Mouse (Mus musculus) lung, adult 18-20 months (tissue): ENCODE measurements at regions not wholly inside any gene's neighbourhood (a gene's known extent, or its start where the extent isn't known, plus 50 kb on each side); places are given as distances from the start of the nearest gene placed in this dataset.

ENCODE experiments used
- DNase-seq, 2 experiments: peaks; one replicate each; pipeline ENCODE4 v3.0.0; 2022; ENCODE audit warnings: mixed read lengths in 2 of 2

- no peak for DNase-seq
Observed at GRCm38 (mm10) chr12:32653096-32653495, 166.2 kb upstream of the Nampt start.

GRCm38 (mm10) chr12:32656194-32656593, 163.2 kb upstream of the Nampt start:
- no peak for DNase-seq

GRCm38 (mm10) chr12:32661782-32662413, 157.4 kb upstream of the Nampt start:
- peak; percentile 15 to 33 for DNase-seq

DNA sequence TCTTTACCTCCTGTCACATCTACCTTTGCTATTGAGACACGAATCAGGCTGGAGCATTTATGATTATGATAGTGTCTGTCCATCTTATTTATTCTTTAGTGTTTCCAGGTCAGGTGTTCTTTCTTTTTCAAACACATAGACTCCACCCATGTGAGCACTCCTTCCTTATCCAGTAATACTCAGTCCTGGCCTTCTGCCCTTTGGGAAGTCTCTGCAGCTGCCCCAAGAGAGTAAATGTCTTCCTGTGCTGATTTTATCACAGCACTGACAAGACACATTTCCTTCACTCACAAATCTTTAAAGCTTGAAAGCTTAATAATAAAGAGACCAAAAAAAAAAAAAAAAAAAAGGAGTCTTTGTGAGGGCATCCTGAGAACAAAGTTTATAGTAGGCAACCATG, 153.3 kb upstream of the Nampt start:
- peak in 1 of 2 experiments; percentile 22 for DNase-seq

- no peak for DNase-seq
Observed at GRCm38 (mm10) chr12:32677908-32678307, 141.4 kb upstream of the Nampt start.

DNA sequence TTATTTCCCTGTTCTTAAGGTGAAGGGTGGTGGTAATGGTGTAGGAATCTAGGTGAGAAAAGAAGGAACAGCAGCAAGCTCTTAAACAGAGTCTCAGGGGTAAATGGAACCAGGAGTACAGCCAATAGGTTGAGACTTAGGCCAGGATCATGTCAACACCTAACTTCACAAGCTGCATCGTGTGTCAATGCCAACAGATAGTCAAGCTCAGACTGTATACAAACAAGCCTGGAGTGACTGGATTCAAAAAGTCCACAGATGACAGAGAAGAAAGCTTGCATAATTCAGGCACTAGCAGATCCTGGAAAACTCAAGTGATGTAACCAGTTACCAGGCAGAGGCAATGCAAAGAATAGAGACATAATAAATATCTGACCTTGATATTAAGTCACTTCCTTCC, 140.6 kb upstream of the Nampt start:
- no peak for DNase-seq

- DNase-seq = no peak
Observed at GRCm38 (mm10) chr12:32681910-32682309, 137.4 kb upstream of the Nampt start.

DNA sequence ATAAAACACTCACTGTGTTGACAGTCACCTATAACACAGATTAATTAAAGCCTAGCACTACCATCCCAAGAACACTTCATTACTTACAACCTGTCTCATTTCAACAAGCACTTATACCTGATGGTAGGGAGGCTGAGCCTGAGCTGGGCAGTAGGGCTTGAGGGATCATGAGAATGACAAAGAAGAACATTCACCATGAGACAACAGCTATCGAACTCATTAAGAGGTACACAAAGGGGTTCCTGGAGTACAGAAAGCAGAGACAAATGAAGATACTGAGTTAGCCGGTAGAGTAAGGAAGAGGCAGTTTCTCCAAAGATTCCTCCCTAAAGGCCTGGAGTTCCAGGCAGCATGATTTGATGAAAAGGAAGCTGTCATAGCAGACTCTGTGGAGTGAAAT, 136.0 kb upstream of the Nampt start:
- DNase-seq = no peak

DNA sequence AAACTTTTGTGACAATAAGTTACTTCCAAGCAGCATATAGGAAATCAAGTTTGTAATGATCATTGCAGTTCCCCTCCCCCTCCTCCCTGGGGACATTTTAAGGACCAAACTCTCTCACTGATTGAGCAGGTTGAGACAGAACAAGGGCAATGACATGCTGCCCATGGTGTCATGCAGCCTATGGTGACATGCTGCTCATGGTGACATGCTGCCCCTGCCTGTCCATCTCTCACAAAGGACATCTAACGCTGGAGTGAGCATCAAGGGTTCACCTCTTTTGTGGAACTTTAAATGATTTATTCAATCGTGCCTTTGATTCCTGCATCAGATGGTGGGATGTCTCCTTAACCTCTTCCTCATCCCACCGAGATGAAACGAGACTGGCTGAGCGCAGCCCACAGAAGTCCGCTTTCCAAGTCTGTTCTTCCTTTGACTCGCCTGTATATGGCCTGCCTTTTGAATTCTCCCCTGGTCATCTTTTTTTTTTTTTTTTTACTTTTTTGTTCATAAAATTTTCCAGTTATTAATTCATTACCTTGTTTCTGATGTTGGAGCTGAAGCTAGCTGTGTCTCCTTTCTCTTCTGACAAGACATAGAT, 133.5 kb upstream of the Nampt start:
- DNase-seq = no peak

GRCm38 (mm10) chr12:32689361-32689760, 130.0 kb upstream of the Nampt start:
- peak; percentile 26 to 35 for DNase-seq

DNA sequence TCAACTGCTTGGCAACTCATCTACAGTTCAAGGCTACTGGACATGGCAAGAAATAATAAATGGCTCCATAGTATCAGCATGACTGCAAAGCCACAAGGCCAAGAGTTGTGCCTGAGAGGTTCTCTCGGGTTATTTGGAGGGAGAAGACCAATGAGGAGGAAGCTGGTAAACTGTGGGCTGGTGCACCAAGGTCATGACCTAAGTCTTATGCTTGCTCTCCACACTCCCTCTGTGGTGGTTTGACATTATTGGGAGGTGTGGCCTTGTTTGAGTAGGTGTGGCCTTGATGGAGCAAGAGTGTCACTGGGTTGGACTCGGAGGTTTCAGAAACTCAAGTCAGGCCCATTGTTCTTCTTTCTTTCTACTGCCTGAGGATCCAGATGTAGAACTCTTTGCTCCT, 129.2 kb upstream of the Nampt start:
- no peak for DNase-seq

DNA sequence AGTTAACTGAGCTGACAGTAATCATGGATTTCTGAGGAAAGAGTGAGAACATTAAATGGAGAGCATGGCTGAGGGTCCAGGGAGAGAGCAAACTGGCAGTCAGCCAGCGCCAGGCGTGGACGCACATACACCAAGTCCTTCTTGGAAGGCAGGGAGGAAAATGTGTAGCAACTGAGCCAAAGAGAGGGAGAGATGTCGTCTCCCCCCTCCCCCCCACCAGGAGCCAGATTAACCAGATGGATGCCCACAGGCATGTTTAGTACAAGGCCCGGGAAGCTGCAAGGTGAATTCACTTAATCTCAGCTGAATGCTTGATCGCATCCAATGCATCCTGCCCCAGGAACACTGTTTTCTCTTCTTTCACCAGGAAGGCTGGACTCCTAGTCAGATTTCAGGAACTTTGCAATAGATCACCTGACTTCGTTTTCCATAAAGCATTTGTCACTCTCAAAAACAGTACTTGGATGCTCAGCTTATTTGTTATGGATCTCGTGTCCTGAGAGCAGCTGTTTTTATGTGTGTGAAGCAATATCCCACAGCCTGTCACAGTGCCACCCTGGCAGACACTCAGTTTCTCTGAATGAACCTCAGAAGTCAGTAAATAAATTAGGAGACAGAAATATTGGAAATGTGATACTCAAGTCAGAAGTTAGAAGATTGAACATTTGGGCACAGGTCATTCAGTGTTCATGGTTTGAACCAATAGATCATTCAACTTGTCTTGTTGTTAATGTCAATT, 127.1 kb upstream of the Nampt start:
- DNase-seq = peak; percentile 42 to 57

GRCm38 (mm10) chr12:32692962-32693361, 126.4 kb upstream of the Nampt start:
- DNase-seq = peak; percentile 46 to 72

- no peak for DNase-seq
Observed at GRCm38 (mm10) chr12:32693678-32694077, 125.7 kb upstream of the Nampt start.

GRCm38 (mm10) chr12:32696832-32697231, 122.5 kb upstream of the Nampt start:
- DNase-seq = no peak

DNA sequence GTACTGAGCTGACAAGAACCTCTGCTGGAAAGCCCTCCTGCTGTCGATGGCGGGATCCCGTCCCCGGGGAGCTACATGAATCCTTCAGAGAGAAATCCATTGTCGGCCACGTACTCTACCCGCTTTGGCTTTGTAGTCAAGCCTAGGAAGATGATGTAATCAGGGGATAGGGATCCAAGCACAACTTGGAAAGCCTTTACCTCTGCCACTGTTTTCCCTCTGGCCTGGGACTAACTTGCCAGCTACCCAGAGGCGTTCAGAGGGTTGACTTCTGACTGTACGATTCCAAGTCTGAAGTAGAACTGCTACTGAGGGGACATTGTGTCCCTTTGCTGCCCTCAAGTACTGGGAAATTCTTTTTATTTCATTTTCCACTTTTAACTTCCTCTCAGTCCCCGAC, 110.2 kb upstream of the Nampt start:
- no peak for DNase-seq

GRCm38 (mm10) chr12:32717129-32717921, 102.0 kb upstream of the Nampt start:
- DNase-seq = peak; percentile 88 to 92

DNA sequence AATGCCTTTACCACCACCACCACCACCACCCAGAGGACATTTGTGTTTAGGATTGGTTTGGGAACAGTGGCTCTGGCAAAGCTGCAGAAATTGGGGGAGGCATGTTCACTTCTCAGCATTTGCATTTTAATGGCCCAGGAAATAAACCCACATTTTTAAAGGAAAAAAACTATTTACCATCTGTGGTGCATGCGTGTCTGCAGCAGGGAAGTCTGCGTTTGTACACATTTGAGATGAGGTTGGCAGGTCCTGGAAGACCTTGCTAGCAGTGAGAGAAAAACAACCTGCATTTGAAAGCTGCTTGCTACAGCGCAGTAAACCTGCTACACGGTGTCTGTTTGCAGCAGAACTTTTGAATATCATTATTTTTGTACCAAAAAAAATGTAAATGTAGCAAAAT, 100.1 kb upstream of the Nampt start:
- DNase-seq = no peak

DNA sequence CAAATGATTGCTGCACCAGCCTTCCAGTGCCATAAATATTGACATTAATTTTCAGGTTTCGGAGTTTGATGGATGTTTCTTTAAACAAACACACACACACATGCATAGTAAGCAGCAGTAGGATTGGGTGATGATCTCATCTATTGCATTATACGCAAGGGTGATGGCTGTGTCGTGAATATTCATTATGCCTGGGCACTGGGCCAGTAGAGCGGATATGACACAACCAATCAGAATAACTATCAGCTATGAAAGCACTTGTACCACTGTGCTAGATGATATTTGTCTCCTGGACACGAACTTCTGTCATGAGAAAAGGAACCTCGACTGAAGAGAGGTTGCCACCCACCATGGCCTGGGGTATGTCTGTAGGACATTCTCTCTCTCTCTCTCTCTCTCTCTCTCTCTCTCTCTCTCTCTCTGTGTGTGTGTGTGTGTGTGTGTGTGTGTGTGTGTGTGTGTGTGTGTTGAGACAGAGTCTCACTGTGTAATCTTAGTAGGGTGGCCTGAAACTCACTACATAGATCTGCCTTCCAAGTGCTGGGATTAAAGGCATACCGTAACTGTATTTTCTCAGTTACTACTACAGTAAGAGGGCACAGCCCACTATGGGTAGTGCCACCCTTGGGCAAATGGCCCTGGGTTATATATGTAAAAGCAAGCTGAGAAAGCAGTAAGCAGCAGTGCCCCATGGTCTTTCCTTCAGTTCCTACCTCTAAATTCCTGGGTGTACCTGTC, 94.7 kb upstream of the Nampt start:
- peak; percentile 19 to 52 for DNase-seq

GRCm38 (mm10) chr12:32727539-32727938, 91.8 kb upstream of the Nampt start:
- DNase-seq = no peak

DNA sequence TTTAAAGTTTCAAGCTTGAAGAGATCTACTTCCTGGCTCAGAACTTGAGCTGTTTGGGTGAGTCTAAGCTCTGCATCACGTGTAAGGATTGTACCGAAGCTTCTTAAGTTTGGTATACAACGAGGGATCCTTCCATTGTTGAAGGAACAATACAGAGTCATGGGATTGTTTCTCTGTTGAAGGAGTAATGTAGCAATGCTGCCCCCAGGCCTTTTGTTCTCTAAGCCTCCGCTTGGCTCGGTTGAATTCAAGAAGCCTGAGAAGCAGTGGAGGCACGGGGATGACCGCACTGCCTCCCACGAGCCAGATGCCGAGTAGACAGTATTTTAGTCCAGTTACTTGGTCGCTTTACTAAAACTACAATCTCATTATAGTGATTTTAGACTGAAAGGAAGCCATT, 90.9 kb upstream of the Nampt start:
- no peak for DNase-seq

GRCm38 (mm10) chr12:32735224-32735623, 84.1 kb upstream of the Nampt start:
- peak in 1 of 2 experiments; percentile 48 for DNase-seq

GRCm38 (mm10) chr12:32741465-32741864, 77.9 kb upstream of the Nampt start:
- no peak for DNase-seq
